Mouse (Mus musculus) liver (tissue): ENCODE results near the gene Gcg.

ENCODE experiments used
- DNase-seq: peaks from one replicate; pipeline ENCODE4 v3.0.0-alpha.2; 2020; ENCODE audit warnings: mixed read lengths

Gcg gene

DNA sequence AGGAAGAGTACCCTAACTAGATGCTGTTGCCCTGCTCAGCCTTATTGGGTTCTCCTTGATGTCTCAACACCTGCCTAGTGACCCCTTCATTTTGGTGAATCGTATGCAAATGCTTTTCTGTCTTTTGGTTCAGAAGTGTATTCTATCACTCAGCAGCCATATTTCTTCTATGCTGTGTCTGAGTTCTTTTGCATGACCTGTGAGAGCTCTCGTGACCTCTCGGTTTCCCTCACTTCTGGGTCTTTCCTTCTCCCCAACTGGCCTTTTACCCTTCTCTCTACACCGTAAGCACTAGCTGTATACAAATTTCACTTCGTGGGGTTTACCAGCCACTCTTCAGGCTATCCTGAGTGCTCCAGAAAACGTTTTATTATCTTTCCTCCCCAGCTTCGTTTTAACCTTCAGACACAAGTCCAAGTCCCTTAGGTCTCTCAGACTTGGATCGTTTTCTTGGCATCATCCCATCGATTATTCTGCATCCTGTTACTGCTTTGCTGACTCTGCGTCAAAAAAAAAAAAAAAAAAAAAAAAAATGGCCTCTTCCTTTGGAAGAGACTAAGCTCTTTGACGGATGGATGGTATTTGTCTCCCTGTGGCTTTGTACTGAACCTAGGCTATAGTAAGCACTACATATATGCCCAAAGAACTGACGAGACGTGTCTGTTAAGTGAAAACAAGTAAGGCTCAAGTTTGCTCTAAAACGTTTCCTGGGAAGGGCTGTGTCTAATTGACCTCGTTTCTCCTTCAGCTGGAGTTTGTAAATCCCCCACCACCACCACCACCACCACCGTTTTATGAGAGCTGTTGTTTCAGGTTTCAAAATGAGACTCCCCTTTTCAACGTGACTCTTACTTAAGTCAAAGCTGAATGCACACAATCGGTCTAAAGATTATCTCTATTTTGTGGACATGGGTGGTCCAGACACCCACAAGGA, 23.9 kb downstream of the Gcg start:
- no peak for DNase-seq

DNA sequence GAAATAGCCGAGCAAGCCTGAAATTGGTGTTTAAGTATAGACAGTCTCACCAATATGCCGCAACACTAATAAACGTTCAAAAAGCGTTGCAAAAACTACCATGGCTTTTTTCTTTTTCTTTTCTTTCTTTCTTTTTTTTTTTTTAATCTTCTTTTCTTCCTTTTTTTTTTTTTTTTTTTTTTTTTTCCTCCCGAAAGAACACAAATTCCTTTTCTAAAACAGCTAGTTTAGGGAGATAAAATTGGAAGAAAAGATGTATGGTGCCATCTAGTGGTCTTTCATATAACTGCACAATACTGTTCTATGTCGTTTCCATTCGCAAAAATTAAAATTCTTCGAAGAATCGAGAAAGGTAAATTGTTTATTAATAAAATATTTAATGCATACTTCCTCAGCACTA, 25.4 kb downstream of the Gcg start:
- DNase-seq: no peak

DNA sequence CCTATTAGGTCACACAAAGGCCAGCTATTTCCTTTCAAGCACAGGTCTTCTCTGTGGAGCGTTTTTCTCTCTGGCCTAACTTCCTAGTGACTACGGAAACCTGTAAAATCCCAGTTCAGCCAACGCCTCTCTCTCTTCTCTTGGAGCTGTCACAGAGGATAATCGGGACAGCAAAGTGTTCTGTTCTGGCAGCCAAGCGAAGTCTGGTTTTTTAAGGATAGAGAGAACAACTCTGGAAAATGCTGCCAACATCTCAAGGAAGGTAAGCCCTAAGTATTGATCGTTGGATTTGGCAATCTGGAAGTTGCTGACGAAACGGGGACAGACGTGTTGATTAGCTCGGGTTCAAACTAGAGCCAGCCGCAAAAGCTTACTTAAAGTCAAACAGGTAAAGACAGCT, 28.5 kb downstream of the Gcg start:
- DNase-seq: no peak

DNA sequence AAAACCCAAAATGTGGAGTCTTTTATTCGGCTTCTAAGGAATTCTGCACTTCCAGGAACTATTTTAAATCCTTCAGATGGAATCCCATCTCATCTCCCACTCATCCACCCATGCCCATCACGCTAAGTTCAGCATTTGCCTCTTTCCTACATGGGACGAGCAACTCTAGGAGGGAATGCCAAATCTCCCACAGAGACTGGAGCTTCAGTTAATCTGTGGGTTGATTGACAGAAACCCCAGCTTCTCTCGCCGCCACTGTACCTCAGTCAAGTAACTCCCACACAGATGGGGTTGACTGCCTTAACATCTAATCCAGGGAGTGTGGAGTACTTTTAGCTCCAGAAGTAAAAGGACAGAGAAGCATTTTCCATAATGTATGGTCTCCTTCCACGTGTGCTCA, 29.4 kb downstream of the Gcg start:
- DNase-seq: no peak

DNA sequence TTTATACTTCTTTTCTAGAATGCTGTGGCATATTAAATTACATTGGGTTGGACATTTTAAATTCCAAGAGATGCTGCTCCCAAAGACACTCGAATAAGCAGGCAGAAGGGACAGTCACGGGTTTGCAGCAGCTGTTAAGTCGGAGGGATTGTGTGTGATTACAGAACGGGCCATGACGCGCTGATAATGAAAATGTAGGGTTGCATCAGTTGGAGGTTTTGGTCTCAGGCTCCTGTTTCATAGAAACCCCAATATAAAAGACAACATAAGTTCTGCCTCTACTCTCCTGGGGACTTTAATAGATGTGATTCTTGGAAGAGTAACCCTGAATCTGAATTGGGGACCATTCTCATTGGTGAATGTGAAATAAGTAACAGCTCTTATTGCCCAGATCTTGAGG, 33.1 kb downstream of the Gcg start:
- no peak for DNase-seq

DNA sequence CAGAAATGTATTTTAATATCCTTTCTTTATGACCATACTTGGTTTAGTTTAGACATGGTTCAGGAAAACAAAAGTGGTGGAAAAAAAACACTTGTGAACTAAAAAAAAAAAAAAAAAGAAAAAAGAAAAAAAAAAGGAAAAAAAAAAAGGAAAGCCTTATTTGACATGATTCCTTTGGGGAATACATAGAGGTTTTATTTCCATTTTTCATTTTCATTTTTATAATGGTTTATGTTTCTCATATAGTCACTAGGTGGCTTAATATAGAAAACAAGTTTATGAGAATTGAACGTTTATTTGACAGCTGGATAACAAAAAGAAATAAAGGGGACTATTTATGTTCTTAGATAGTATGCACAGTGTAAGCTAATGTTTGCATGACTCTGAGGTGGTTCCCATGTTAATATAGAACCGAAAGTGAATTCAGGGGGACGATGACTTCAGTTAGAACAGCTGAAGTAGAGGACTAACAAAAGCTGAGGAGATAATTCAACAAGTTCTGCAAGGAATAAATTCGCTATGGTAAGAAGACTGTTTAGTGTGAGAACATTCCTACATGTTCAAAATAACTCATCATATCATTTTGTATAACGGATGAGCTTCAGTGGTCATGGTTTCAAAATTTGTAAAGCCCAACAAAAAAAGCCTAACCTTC, 33.6 kb downstream of the Gcg start:
- DNase-seq: no peak

DNA sequence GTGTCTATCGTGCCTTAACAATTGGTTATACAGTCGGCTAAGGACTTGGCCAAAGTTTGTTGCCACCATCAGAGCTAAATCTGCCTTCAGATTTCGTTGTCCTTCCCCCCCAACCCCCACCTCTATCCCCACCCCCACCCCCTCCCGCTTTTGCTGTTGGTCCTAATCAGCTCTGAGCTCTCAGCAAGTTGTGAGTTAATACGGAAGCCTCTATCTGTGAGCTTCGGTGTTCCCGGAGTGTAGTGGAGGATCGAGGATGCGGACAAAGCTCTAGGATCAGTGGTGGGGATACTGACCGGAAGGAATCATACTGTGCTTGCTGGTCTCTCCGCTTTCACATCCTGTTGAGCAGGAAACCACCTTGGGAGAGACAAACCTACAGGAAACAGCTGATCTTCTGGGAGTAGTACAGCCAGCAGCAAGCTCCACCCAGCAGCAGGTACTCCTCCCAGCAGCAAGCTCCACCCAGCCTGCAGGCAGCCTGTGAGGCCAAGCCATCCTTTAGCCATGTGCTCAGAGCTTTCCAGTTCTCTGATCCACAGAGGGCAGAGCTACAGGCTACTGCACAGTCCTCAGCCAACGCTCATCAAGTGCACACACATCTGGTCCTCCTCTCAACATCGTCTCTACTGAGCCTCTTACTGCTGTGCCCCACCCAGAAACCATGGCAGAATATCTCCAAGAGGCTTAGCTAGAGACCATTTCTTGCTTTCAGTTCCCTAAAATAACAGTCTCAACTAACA, 42.5 kb downstream of the Gcg start:
- peak; percentile 80 for DNase-seq

DNA sequence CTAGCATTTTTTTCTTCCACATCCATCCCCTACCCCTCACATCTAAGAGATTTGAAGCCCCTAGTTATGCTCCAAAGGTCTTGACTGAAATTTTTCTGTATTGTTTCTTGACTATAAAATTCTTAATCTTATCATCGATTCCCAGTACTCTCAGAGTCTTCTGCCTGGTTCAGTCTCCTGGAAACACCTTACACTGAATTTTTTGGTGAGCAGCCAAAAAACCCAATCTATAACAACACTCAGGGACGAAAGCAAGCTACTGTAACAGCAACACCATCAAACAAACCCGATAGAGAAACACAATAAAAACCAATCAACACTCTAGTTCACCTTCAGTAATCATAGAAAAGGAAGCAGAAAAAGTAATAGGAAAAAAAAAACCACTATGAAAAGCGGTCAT, 43.4 kb downstream of the Gcg start:
- no peak for DNase-seq

DNA sequence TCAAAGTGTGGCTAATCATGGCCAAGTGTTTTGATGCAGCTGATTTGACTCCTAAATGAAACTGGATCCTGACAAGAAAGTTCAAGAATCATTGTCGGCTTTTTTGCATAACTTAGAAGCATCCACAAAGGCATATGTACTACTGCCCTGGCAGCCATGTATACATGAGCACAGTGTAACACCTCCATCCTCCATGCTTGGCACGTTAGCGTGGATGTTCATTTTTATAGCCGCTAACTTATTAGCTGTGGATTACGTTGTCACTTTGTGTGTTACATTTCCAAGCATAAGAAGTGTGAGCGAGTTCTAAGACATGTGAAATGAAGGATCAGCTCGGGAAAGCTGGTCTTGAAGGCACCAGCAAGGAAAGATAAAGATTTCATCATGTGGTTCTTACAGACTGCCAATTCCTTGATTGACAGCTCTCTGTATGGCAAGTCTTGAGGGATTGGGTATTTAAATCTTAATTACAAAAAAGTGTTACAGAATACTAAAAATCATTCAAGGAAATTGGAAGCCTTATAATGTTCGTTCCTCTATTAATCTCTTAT, 52.1 kb downstream of the Gcg start:
- no peak for DNase-seq

DNA sequence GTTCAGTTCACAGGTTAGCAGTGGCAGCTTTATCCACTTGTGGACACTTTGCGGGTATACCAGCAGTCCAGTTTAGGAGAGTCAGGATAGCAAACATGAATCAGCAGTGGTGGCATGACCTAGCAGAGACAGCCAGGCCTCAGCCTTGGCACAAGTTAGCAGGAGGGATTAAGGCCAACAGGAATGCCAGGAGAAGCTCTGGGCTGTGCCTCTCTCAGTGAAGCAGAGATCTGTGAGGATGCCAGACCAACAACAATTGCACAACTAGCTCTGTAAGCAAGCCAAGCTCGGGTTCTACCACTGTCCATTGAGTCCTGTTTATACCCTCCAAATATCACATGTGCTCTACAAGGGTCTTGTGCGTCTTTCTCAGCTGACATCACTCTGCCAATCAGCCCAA, 57.5 kb downstream of the Gcg start:
- no peak for DNase-seq
